Mouse (Mus musculus) cerebral cortex, adult 2 months (tissue): ENCODE measurements around the gene Pomt2.

Experiments
- WGBS: fragments of 180-500 bp; shearing (Covaris S2); methylation state at CpG from one replicate; pipeline ENCODE4 v1.1.7; 2018; 5-methylcytosine and 5-hydroxymethylcytosine counted together

The Pomt2 gene

DNA sequence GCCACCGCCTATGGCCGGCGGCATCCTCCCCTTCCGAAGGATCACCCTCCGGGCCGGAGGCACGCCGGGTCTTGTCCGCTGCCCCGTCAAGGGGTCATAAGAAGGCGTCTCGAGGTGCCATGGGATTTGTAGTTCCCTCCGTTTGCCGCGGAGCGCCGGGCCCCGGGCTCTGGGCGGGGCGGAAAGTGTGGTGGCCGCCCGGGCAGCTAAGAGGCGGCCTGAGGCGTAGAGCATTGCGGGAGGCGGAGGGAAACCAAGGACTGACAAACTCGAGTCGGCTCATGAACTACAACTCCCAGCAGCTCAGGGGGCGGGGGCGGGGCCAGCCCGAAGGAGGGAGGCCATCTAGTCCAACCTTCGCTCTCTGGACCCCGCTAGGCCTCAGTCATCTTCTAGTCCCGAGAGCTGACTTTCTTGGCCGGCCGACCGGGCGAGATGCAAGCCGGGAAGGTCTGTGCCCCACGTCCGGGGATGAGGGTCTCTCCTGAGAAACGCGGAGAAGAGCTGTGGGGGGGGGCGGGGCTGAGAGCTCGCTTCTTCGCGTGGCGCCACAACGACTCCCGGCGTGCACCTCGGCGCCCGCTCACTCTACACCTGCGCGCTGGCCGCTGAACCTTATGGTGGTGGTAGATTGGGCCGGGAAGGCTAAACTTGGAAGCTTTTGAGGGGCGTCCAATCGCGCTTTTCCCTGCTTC, at the start of gene Pomt2:
Gene Pomt2, minus strand, starts transcription at position 574 of the 695 bp plus-strand sequence.
- WGBS, result under 1% methylated on average over 61 of the region's 61 CpGs

DNA sequence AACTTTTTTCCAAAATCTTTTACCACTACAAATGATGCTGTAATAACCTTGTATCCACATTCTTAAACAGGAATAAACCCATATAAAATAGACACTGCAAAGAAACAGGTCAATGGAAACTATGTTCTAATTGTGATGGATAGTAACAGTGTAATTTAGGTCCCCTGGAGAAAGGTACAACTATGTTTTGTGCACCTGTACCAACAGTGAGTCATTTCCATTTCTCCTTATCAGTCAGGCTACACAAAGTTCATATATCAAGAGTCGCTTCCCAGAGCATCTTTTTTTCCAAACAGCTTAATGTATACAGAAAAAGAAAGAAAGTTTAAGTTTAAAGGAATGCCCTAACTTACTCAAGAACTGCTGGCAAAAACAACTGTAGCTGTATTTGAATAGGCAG, 47.3 kb upstream of the Pomt2 start:
- 87% methylated on average over 1 of the region's 1 CpGs for WGBS

DNA sequence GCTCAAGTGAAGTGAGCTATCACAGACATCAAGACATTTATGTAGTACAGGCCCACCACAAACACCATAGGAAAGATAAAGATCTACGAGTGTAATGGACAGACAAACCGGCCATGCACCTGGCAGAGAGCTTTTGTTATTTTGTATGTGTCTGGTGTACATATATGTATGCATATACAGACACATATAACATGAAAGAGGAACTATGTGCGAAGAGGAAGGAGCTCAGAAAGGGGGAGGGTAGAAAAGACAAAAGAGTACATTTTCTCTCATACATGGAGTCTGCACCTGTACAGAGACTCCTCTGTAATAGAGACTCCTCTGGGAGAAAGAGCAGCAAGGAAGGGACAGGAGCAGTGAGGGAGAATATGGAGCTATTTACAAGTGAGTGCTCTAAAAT, 45.2 kb upstream of the Pomt2 start:
- 95% methylated on average over 3 of the region's 3 CpGs for WGBS

- 94% methylated on average over 4 of the region's 4 CpGs for WGBS
These were observed 29.9 kb upstream of the Pomt2 start for GRCm38 (mm10) chr12:87177631-87178030.

DNA sequence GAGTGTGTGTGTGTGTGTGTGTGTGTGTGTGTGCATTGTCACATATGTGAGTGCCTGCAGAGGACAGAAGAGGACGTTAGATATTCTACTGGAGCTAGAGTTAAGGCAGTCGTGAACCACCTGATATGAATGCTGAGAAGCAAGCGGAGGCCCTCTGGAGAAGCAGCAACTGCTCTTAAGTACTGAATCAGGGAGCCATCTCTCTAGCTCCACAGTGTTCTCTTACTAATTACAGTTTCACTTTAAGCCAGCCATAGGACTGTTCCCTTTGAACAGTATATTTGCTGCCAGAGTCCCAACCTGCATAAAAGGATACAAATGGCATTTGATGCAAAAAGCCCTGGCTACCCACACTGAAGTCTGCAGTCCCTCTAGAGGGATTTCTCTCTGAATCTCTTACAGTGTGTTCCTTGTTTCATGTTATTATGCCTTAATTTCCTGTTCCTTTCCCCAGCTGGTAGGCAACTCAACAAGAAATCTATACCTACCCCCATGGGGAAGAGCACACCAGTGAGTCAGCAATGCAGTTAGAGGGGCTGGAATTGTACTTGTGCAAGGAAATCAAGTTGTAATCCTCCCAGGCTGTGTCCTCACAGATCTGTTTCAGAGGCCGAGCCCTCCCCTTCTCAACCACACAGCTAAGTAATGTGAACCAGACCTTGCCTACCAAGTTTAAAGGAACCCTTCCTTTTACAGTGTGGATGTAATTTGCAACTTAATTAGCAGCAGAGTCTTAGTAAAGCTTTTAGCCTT, 27.6 kb upstream of the Pomt2 start:
- WGBS, result 58% methylated on average over 4 of the region's 4 CpGs

GRCm38 (mm10) chr12:87160815-87161214, 13.0 kb upstream of the Pomt2 start:
- 95% methylated on average over 5 of the region's 5 CpGs for WGBS

- 85% methylated on average over 1 of the region's 1 CpGs for WGBS
These were observed 12.5 kb upstream of the Pomt2 start for GRCm38 (mm10) chr12:87160310-87160709.

GRCm38 (mm10) chr12:87158099-87158498, 10.3 kb upstream of the Pomt2 start:
- WGBS, result 79% methylated on average over 7 of the region's 7 CpGs

GRCm38 (mm10) chr12:87157361-87157760, 9.6 kb upstream of the Pomt2 start:
- WGBS, result 76% methylated on average over 4 of the region's 4 CpGs

GRCm38 (mm10) chr12:87154448-87154847, 6.7 kb upstream of the Pomt2 start:
- 70% methylated on average over 4 of the region's 4 CpGs for WGBS

DNA sequence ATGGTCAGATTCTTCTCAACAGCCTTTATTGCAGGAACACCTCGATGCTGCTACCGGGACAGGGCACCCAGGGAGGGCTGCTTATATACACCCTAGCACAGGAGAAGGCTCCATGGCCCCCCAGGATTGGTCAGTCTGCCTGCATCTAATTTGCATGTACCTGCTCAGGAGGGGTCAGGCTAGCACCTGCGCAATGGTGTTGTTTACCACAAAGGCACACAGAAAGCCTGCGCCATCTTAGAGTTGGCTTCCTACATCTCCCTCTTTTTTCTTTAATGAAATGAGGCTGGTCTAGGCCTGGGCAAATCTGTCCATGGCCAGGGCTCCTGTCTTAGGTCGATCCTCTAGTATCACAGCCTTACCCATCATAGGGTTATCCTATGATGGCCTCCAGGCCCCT, 1.7 kb upstream of the Pomt2 start:
- WGBS, result 98% methylated on average over 5 of the region's 5 CpGs

- 9% methylated on average over 15 of the region's 15 CpGs for WGBS
These were observed 368 bp upstream of the Pomt2 start for GRCm38 (mm10) chr12:87148136-87148535.

- WGBS, result 0% methylated on average over 27 of the region's 27 CpGs
These were observed 802 bp downstream of the Pomt2 start, which contains the start of gene Gstz1 for GRCm38 (mm10) chr12:87146966-87147365. TSS of gene Gstz1 (plus strand) at chr12:87147165.

DNA sequence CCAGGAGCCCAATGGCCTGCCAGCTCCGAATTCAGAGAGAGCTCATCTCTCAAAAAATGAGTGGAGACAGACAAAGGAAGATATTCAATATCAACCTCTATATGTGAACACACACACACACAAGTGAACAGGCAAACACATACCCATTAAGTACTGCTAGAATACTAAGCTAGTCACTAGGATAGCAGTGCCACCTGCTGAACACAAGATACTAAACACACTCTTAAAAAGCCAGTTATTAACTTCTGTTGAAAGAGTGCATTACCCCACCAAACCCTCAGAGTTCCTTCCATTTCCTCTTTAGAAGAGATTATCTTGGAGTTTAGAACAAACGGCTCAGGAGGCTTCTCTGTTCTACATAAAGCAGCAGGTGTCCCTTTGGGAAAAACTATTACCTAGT, 5.6 kb downstream of the Pomt2 start:
- WGBS, result 68% methylated on average over 2 of the region's 2 CpGs

- WGBS, result 53% methylated on average over 2 of the region's 2 CpGs
These were observed 9.0 kb downstream of the Pomt2 start for GRCm38 (mm10) chr12:87138768-87139167.

DNA sequence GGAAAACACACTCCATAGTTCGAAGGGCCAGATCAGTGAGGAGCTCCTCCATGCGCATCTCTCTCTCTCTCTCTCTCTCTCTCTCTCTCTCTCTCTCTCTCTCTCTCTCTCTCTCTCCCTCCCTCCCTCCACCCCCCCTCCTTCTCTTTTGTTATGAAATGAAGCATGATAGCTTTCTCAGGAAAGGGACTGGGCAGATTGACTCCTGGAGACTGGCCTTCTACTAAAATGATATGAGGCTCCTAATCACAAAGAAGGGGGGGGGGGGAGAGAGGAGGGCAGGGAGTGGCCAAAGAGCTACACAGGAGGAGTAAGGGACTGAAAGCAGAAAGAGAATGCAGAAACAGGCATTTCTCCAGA, 9.4 kb downstream of the Pomt2 start:
- WGBS, result 75% methylated on average over 2 of the region's 2 CpGs

- WGBS, result 78% methylated on average over 15 of the region's 15 CpGs
These were observed 10.1 kb downstream of the Pomt2 start for GRCm38 (mm10) chr12:87137439-87138341.

DNA sequence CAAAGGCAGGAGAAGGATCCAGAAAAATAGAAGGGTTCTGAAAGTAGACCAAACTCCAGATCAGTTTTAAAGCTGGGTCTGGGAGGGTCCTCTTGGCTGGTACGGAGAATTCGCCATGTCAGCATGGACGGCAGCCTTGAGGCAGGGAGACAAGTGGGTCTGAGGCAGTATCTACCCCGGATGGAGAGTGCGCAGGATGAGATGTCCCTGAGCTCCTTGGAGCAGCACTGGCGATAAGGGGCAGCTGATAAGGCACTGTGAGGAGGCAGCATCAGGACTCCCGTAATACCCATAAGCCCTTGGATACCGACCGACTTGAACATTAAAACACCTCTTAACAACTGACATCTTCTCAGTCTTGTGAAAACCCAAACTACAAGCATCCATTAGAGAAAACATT, 15.0 kb downstream of the Pomt2 start:
- 97% methylated on average over 9 of the region's 9 CpGs for WGBS

DNA sequence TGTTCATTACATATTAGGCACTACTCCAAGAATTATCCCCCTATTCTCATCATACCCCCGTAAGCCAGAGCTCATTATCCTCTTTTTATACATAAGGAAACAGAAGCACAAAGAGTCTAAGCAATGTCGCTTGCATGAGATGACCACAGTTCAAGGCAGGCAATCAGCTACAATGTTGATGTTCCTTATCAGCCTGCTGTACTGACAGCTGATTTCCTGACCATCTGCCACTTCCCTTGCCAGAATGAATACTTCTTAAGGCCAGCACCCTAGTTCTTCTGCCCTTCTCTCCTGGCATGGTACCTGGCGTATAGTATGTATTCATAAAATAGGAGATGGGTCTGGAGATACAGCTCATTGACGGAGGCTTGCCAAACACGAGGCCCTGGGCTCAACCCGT, 15.6 kb downstream of the Pomt2 start:
- WGBS, result 88% methylated on average over 6 of the region's 6 CpGs

DNA sequence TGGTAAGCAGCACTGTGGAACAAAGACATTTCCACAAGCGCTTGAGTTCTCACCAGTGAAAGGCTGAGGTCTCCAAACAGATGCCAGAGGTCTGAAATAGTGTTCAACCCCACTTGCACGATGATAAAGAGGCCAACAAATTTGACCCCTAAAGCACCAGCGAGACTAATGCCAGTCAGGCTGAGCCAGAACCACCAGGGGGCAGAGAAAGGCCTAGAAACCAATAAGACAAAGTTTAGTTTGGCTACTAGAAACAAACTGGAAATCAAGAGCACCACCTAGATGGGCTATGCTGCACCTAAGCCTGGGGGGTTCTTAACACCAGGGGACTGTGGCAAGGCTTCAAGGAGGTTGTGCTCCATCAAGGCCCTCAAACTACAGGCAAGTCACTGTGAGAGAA, 16.1 kb downstream of the Pomt2 start:
- WGBS, result 61% methylated on average over 3 of the region's 3 CpGs

DNA sequence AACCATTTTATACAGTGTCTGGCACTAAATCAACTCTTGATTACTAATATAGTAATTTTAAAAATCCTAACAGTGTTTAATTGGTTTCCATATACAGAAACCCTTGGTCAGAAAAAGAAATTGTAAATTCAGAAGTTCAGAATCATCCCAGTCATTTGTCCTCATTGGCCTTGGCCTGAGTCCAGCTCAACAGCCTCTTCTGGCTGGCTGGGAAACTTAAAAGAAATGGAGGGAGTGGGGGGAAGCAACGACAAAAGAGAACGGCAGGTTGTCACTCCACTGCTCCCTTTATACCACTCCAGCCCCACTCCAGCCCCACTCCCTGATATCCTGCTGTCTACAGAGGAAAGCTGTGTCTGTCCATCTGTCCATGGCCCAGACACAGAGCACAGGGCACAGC, 16.6 kb downstream of the Pomt2 start:
- WGBS, result 50% methylated on average over 2 of the region's 2 CpGs

DNA sequence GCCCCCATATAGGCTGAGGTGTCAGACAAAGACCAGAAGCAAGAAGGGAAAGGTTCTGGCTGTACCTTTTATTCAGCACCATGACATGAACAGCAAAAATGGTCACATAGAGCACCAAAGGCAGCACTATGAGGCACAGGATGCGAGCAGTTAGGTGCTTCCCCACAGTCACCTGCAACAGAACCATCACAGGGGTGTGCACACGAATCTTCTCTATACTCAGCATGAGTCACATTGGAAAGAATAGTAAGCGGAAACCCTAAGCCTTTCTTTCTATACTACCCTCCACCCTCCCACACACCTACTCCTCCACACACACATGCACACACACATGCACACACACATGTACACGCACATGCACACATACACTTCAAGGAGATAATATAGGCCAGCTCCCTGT, 17.5 kb downstream of the Pomt2 start:
- WGBS, result 70% methylated on average over 4 of the region's 4 CpGs
